Mouse (Mus musculus): ENCODE measurements around the gene Enpep. TPM values are rescaled to one million over a fixed set of nuclear protein-coding genes. Genes with fewer than 3 reads are reported as not detected.

Enpep gene
- polyA plus RNA-seq, 1 experiment, result 1.5 TPM

DNA sequence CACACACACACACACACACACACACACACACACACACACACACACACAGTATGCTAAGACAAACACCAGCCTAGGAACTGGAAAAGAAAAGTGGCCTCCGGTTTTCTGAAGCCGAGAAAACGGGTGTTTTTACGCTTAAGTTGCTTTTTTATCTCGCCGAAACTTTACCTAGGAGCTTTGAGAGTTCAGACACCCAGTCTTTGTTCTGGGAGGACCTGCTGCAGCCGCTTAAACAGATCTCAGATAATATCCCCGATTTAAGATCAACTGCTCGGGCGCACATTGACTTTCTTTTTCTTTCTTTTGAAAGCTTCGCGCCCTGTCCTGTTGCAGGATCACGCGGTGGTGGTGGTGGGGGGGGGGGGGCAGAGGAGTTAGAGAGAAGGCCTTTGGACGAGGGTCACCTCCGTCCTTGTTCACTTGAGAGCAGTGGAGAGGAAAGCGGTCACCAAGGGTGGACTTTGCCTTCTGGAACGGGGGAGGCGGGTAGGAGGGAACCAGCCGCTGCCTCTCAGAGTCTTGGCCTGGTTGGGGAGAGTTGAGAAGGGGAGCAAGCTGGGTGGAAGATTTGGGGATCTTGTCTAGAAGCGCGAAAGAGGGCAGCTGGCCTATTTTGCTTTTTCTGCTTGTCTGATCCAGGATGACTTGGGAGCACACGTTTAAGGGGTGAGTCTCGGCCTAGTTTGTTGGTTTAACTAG is 111.7 kb downstream of the Enpep start:
- WGBS, result 12% methylated on average over 24 of the region's 24 CpGs
- no peak overlapping the region for H3K4me3 ChIP-seq (replicated peaks; ENCODE audit: control insufficient read depth, low read depth, low read length)
- no peak for TF ChIP-seq CTCF (IDR thresholded peaks at IDR 0.05; ENCODE audit: control insufficient read depth, insufficient read depth, low read length)
- no peak for TF ChIP-seq POLR2A (IDR thresholded peaks at IDR 0.05; ENCODE audit: borderline replicate concordance, control insufficient read depth, low read depth, low read length)
- H3K4me1 ChIP-seq (ENCODE audit: control insufficient read depth, insufficient read depth, low read length), result no peaks in the 10 kb centered on the region
- no peak overlapping the region for H3K27ac ChIP-seq (ENCODE audit: control insufficient read depth, insufficient read depth, low read depth, low read length, poor library complexity)

GRCm38 (mm10) chr3:129220086-129220670 is 112.3 kb downstream of the Enpep start:
- Histone ChIP-seq H3K4me1 (ENCODE audit: control insufficient read depth, insufficient read depth, low read length) (no peaks in the 10 kb centered on the region), H3K4me3 (replicated peaks; ENCODE audit: control insufficient read depth, low read depth, low read length) (no peak overlapping the region), H3K27ac (ENCODE audit: control insufficient read depth, insufficient read depth, low read depth, low read length, poor library complexity) (no peak overlapping the region)
- WGBS, result 13% methylated on average over 7 of the region's 7 CpGs
- no peak for TF ChIP-seq POLR2A (IDR thresholded peaks at IDR 0.05; ENCODE audit: borderline replicate concordance, control insufficient read depth, low read depth, low read length)
- TF ChIP-seq CTCF (IDR thresholded peaks at IDR 0.05; ENCODE audit: control insufficient read depth, insufficient read depth, low read length), result no peak

Other genes with a start within 250 kb of the Enpep start
- gene Pitx2, start 132.8 kb downstream of the Enpep start, polyA plus RNA-seq (2011; ENCODE audit: insufficient read depth, insufficient read length, low replicate concordance, missing spikeins), result not detected in 2 replicates
- gene Elovl6, start 199.6 kb upstream of the Enpep start, polyA plus RNA-seq (2011; ENCODE audit: insufficient read depth, insufficient read length, low replicate concordance, missing spikeins), result 1.6 and 7.7 TPM in 2 replicates